Comparison of ENCODE assay signal across 8 mouse cellular contexts in the genomic region with DNA sequence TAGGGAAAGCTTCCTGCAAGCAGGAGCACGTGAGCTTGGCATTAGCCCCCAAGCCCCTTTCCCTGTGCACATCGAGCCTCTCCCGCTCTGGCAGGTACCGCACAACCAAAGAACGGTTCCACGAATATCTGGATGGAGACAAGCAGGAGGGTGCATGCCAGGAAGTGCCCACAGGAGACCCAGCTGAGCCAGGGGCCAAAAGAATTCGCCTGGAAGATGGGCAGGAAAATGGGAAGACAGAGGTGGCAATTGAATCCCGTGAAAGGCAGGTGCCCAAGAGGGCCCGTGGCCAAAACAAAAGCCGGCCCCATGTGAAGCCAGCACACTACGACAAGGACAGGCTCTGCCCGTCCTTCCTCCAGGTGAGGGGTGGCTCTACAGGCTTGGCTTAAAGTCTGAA. TPM values are rescaled to one million over a fixed set of nuclear protein-coding genes. Genes with fewer than 3 reads are reported as not detected.
DNase-seq lines count a peak whose midpoint lies in the region; ATAC-seq and TF ChIP-seq lines count a peak whose summit lies in the region.

No protein-coding gene starts in this region.

- peak overlapping the region; percentile 75 for H3K4me2 ChIP-seq in heart, embryonic 15.5 days
- peak overlapping the region; percentile 65 for H3K4me2 ChIP-seq in forebrain, embryonic 14.5 days (ENCODE audit: low read length)
- peak overlapping the region; percentile 77 for H3K4me2 ChIP-seq in liver, postnatal 0 days (ENCODE audit: low read depth, low read length)

- peak overlapping the region; percentile 84 for H3K4me3 ChIP-seq in heart, embryonic 15.5 days
- H3K4me3 ChIP-seq in ES-E14 (ENCODE audit: insufficient read depth in 1 of 2, low read depth in 1 of 2, low read length in 2 of 2, poor library complexity in 1 of 2, severe bottlenecking in 1 of 2), result peak overlapping the region; percentile 84 to 97
- H3K4me3 ChIP-seq in forebrain, embryonic 14.5 days (ENCODE audit: low read depth, low read length), result peak overlapping the region; percentile 69
- H3K4me3 ChIP-seq in liver, postnatal 0 days (ENCODE audit: low read depth, low read length), result peak overlapping the region; percentile 72

- intact Hi-C loops in heart, postnatal 14 days (cut with DNase I), result no loop called here

- DNase-seq in heart, postnatal 14 days, result no peak
- DNase-seq in ES-E14 (ENCODE audit: low read depth, low spot score), result no peak
- no peak for DNase-seq in forebrain, embryonic 14.5 days (ENCODE audit: low spot score)
- DNase-seq in liver, postnatal 0 days, result no peak
- DNase-seq in urinary bladder, postnatal 14 days (ENCODE audit: low spot score), result no peak
- no peak for DNase-seq in kidney, postnatal 36 days

- no peaks in the 10 kb centered on the region for H3K9me3 ChIP-seq in heart, embryonic 15.5 days (replicated peaks)
- no peaks in the 10 kb centered on the region for H3K9me3 ChIP-seq in ES-E14 (ENCODE audit: control insufficient read depth, insufficient read depth, low read depth, low read length)
- no peaks in the 10 kb centered on the region for H3K9me3 ChIP-seq in forebrain, embryonic 14.5 days (replicated peaks; ENCODE audit: control insufficient read depth, low read length)
- H3K9me3 ChIP-seq in liver, postnatal 0 days (ENCODE audit: low read length), result no peaks in the 10 kb centered on the region

- no peaks in the 10 kb centered on the region for H3K27me3 ChIP-seq in heart, embryonic 15.5 days
- H3K27me3 ChIP-seq in forebrain, embryonic 14.5 days (replicated peaks; ENCODE audit: control insufficient read depth, insufficient read depth, low read length), result no peaks in the 10 kb centered on the region
- no peaks in the 10 kb centered on the region for H3K27me3 ChIP-seq in liver, postnatal 0 days (ENCODE audit: insufficient read depth, low read length)

- TF ChIP-seq CTCF in liver, postnatal 0 days (IDR thresholded peaks at IDR 0.05; ENCODE audit: low read depth), result no peak

- H3K4me1 ChIP-seq in heart, embryonic 15.5 days (replicated peaks), result peaks cover 37% of the 10 kb centered on the region
- peaks cover 0 to 23% of the 10 kb centered on the region in 2 experiments; a peak in 1 of 4 replicates for H3K4me1 ChIP-seq in ES-E14 (ENCODE audit: control insufficient read depth in 2 of 2, insufficient read depth in 2 of 2, low read length in 2 of 2, poor library complexity in 1 of 2)
- H3K4me1 ChIP-seq in forebrain, embryonic 14.5 days (ENCODE audit: control insufficient read depth, insufficient read depth, low read length), result peaks cover 7% of the 10 kb centered on the region
- H3K4me1 ChIP-seq in liver, postnatal 0 days (ENCODE audit: insufficient read depth), result peaks cover 34% of the 10 kb centered on the region

- ATAC-seq in heart, embryonic 15.5 days (replicated peaks; ENCODE audit: insufficient number of reproducible peaks, insufficient read depth, low FRiP score, low read depth), result no peak
- ATAC-seq in forebrain, embryonic 14.5 days, result no peak; the same call in 1 of the 2 replicates
- no peak for ATAC-seq in liver, postnatal 0 days
- no peak for ATAC-seq in megakaryocyte-erythroid progenitor cell, adult 5-6 weeks (replicated peaks; ENCODE audit: low FRiP score, low TSS enrichment, poor library complexity, severe bottlenecking)

- H3K9ac ChIP-seq in heart, embryonic 15.5 days, result peak overlapping the region; percentile 82
- peak overlapping the region; percentile 100 for H3K9ac ChIP-seq in ES-E14 (ENCODE audit: insufficient read depth, low read depth, low read length, poor library complexity, severe bottlenecking)
- peak overlapping the region; percentile 77 for H3K9ac ChIP-seq in forebrain, embryonic 14.5 days (ENCODE audit: low read length)
- H3K9ac ChIP-seq in liver, postnatal 0 days (replicated peaks), result peak overlapping the region; percentile 78

- 45% methylated on average over 12 of the region's 12 CpGs for WGBS in heart, embryonic 15.5 days
- WGBS in forebrain, embryonic 14.5 days, result 56% methylated on average over 12 of the region's 12 CpGs
- WGBS in liver, postnatal 0 days (ENCODE audit: insufficient replicate concordance), result 47% methylated on average over 12 of the region's 12 CpGs

- in situ Hi-C loops in ES-E14 (cut with MboI; ENCODE audit: low sequenced_read_pairs in 2 of 2, unreplicated experiment in 2 of 2), result no loop called here

- H3K36me3 ChIP-seq in heart, embryonic 15.5 days, result peaks cover 39% of the 10 kb centered on the region
- peaks cover 33% of the 10 kb centered on the region for H3K36me3 ChIP-seq in ES-E14 (ENCODE audit: control insufficient read depth, insufficient read depth, low read length, poor library complexity, severe bottlenecking)
- H3K36me3 ChIP-seq in forebrain, embryonic 14.5 days (ENCODE audit: control insufficient read depth, insufficient read depth, low read length), result peaks cover 39% of the 10 kb centered on the region
- H3K36me3 ChIP-seq in liver, postnatal 0 days (replicated peaks; ENCODE audit: insufficient read depth, low read length), result peaks cover 24% of the 10 kb centered on the region

- H3K27ac ChIP-seq in heart, embryonic 15.5 days, result peak overlapping the region; percentile 99
- H3K27ac ChIP-seq in ES-E14 (ENCODE audit: insufficient read depth, low read depth, low read length, poor library complexity, severe bottlenecking), result no peak overlapping the region
- H3K27ac ChIP-seq in forebrain, embryonic 14.5 days (ENCODE audit: low read depth, low read length), result peak overlapping the region; percentile 97; the same call in 1 of the 2 replicates
- H3K27ac ChIP-seq in liver, postnatal 0 days (ENCODE audit: low read depth), result peak overlapping the region; percentile 92; the same call in 1 of the 2 replicates

- no peak for TF ChIP-seq EP300 in liver, postnatal 0 days (IDR thresholded peaks at IDR 0.05; ENCODE audit: low read depth)

TF ChIP-seq in ES-E14, 5 proteins besides CTCF, POLR2A, EP300 and RAD21:
- TF ChIP-seq ZC3H11A (IDR thresholded peaks at IDR 0.05; ENCODE audit: borderline replicate concordance, low read depth, low read length) (no peak), HCFC1 (IDR thresholded peaks at IDR 0.05; ENCODE audit: borderline replicate concordance, insufficient read depth, low read length) (no peak), ZNF384 (IDR thresholded peaks at IDR 0.05; ENCODE audit: low read depth, low read length) (no peak), MAFK (IDR thresholded peaks at IDR 0.05; ENCODE audit: insufficient read depth, low read depth, low read length) (no peak), CHD2 (IDR thresholded peaks at IDR 0.05; ENCODE audit: low read depth, low read length) (no peak)
TF ChIP-seq in ES-E14: peak in this region for 0.

RNA-seq across cellular contexts. Expression of a gene that starts 0.9 kb away (rescaled TPM):
- 28.3 and 37.6 TPM in 2 replicates for polyA plus RNA-seq in heart, embryonic 15.5 days (2015; fragmentation: Nextera tagmentation; extraction: Ambion mirVana)
- total RNA-seq in heart, postnatal 14 days (2021), result 10 to 100 TPM; 19.6 to 21.6 TPM
- total RNA-seq in ES-E14 (2012; rRNA removed), result 70.2 and 108 TPM in 2 replicates
- 48.2 and 57.3 TPM in 2 replicates for polyA plus RNA-seq in forebrain, embryonic 14.5 days (2014; fragmentation: Nextera tagmentation; extraction: Ambion mirVana)
- 9.1 TPM in 2 replicates for polyA plus RNA-seq in liver, postnatal 0 days (2015; fragmentation: Nextera tagmentation; extraction: Ambion mirVana)
- total RNA-seq in megakaryocyte-erythroid progenitor cell, adult 5-6 weeks (2014; fragmentation: Nextera tagmentation), result 21.6 and 28.6 TPM in 2 replicates
- 13.9 and 17.9 TPM in 2 replicates for total RNA-seq in megakaryocyte-erythroid progenitor cell, adult 5-6 weeks (2017)

RNA-seq across cellular contexts. Expression of a gene that starts 4.6 kb away (rescaled TPM):
- 0.92 and 1.1 TPM in 2 replicates for polyA plus RNA-seq in heart, embryonic 15.5 days (2015; fragmentation: Nextera tagmentation; extraction: Ambion mirVana)
- under 1 TPM; 0.48 to 0.49 TPM for total RNA-seq in heart, postnatal 14 days (2021)
- total RNA-seq in ES-E14 (2012; rRNA removed), result 1.2 and 1.5 TPM in 2 replicates
- polyA plus RNA-seq in forebrain, embryonic 14.5 days (2014; fragmentation: Nextera tagmentation; extraction: Ambion mirVana), result 0.42 and 0.52 TPM in 2 replicates
- 0.20 and 0.23 TPM in 2 replicates for polyA plus RNA-seq in liver, postnatal 0 days (2015; fragmentation: Nextera tagmentation; extraction: Ambion mirVana)
- 5.4 and 6.6 TPM in 2 replicates for total RNA-seq in megakaryocyte-erythroid progenitor cell, adult 5-6 weeks (2014; fragmentation: Nextera tagmentation)
- 1.3 and 2.3 TPM in 2 replicates for total RNA-seq in megakaryocyte-erythroid progenitor cell, adult 5-6 weeks (2017)

RNA-seq across cellular contexts. Expression of a gene that starts 8.1 kb away (rescaled TPM):
- polyA plus RNA-seq in heart, embryonic 15.5 days (2015; fragmentation: Nextera tagmentation; extraction: Ambion mirVana), result 19.8 and 25.7 TPM in 2 replicates
- total RNA-seq in heart, postnatal 14 days (2021), result 10 to 100 TPM; 19.7 to 20.0 TPM
- 8.4 and 17.7 TPM in 2 replicates for total RNA-seq in ES-E14 (2012; rRNA removed)
- 0.94 and 1.7 TPM in 2 replicates for polyA plus RNA-seq in forebrain, embryonic 14.5 days (2014; fragmentation: Nextera tagmentation; extraction: Ambion mirVana)
- polyA plus RNA-seq in liver, postnatal 0 days (2015; fragmentation: Nextera tagmentation; extraction: Ambion mirVana), result 1.2 and 2.2 TPM in 2 replicates
- not detected in 2 replicates for total RNA-seq in megakaryocyte-erythroid progenitor cell, adult 5-6 weeks (2014; fragmentation: Nextera tagmentation)
- total RNA-seq in megakaryocyte-erythroid progenitor cell, adult 5-6 weeks (2017), result not detected in 2 replicates

RNA-seq across cellular contexts. Expression of a gene that starts 47.6 kb away (rescaled TPM):
- polyA plus RNA-seq in heart, embryonic 15.5 days (2015; fragmentation: Nextera tagmentation; extraction: Ambion mirVana), result 11.6 and 16.5 TPM in 2 replicates
- total RNA-seq in heart, postnatal 14 days (2021), result 1 to 10 TPM; 5.3 to 7.6 TPM
- total RNA-seq in ES-E14 (2012; rRNA removed), result 7.7 and 8.4 TPM in 2 replicates
- polyA plus RNA-seq in forebrain, embryonic 14.5 days (2014; fragmentation: Nextera tagmentation; extraction: Ambion mirVana), result 18.6 and 24.6 TPM in 2 replicates
- polyA plus RNA-seq in liver, postnatal 0 days (2015; fragmentation: Nextera tagmentation; extraction: Ambion mirVana), result 3.3 and 4.1 TPM in 2 replicates
- 4.5 and 5.5 TPM in 2 replicates for total RNA-seq in megakaryocyte-erythroid progenitor cell, adult 5-6 weeks (2014; fragmentation: Nextera tagmentation)
- 4.1 and 7.6 TPM in 2 replicates for total RNA-seq in megakaryocyte-erythroid progenitor cell, adult 5-6 weeks (2017)

RNA-seq across cellular contexts. Expression of a gene that starts 47.9 kb away (rescaled TPM):
- polyA plus RNA-seq in heart, embryonic 15.5 days (2015; fragmentation: Nextera tagmentation; extraction: Ambion mirVana), result 912 and 1,025 TPM in 2 replicates
- 100 to 1,000 TPM; 796 to 811 TPM for total RNA-seq in heart, postnatal 14 days (2021)
- total RNA-seq in ES-E14 (2012; rRNA removed), result 484 and 561 TPM in 2 replicates
- polyA plus RNA-seq in forebrain, embryonic 14.5 days (2014; fragmentation: Nextera tagmentation; extraction: Ambion mirVana), result 490 and 613 TPM in 2 replicates
- 281 and 298 TPM in 2 replicates for polyA plus RNA-seq in liver, postnatal 0 days (2015; fragmentation: Nextera tagmentation; extraction: Ambion mirVana)
- 181 and 226 TPM in 2 replicates for total RNA-seq in megakaryocyte-erythroid progenitor cell, adult 5-6 weeks (2014; fragmentation: Nextera tagmentation)
- total RNA-seq in megakaryocyte-erythroid progenitor cell, adult 5-6 weeks (2017), result 75.6 and 167 TPM in 2 replicates
